Mouse (Mus musculus): ENCODE measurements at regions not wholly inside any gene's neighbourhood (a gene's known extent, or its start where the extent isn't known, plus 50 kb on each side); places are given as distances from the start of the nearest gene placed in this dataset.

DNA sequence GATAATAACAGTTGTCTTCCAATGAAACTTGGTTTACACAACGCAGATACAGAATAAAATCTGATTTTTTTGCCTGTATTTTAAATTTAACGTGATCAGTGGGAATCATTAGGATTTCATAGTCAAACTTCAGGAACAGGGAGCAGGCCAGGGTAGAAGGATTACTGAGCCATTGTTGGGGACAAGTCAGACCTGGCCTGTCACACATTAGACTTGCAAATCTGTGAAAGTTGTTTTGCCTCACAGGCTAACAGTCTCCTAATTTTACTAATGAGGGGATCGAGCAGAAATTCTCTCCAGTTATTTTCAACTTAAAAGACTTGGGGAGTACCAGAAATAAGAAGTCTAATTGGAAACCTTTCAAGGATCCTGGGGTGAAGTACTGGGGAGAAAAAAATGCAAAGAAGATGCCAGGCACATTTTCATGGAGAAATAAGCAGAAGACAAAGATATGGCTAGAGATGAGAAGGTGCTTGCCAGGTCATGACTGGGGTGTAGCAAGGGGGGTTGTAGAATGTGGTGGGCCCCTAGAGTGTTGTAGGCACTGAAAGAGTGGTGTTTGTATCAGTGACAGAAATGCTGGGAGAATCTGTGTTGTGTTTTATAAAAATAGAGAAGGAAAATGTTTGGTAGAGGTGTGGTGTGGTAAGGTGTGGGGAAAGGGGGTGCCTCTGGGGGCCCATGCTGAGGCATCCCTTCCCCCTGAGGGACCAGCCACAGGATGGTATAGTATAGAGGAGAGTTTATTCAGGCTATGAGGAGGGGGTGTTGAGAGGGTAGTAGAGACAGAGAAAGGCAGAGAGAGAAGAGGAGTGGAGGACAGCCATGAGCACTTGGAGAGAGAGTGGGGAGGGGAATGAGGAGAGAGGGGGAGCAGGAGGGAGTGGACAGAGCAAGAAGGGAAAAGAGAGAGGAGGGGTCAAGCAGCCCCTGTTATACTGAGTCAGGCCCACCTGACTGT lies 260.2 kb downstream of the Lmbrd1 start:
- Histone ChIP-seq H3K4me3 (replicated peaks; ENCODE audit: insufficient read depth, low read depth, low read length) (no peak overlapping the region), H3K4me1 (ENCODE audit: control insufficient read depth, insufficient read depth, low read length) (no peaks in the 10 kb centered on the region), H3K27me3 (ENCODE audit: control insufficient read depth, insufficient read depth, low read length) (no peaks in the 10 kb centered on the region), H3K27ac (ENCODE audit: insufficient read depth, low read length) (no peak overlapping the region)
- DNase-seq, result no peak
- TF ChIP-seq POLR2A (IDR thresholded peaks at IDR 0.05; ENCODE audit: borderline replicate concordance, insufficient read depth, low read length) (no peak), CTCF (IDR thresholded peaks at IDR 0.05; ENCODE audit: borderline replicate concordance, insufficient read depth, low read depth, low read length) (no peak)
- 37% methylated on average over 3 of the region's 3 CpGs for WGBS

DNA sequence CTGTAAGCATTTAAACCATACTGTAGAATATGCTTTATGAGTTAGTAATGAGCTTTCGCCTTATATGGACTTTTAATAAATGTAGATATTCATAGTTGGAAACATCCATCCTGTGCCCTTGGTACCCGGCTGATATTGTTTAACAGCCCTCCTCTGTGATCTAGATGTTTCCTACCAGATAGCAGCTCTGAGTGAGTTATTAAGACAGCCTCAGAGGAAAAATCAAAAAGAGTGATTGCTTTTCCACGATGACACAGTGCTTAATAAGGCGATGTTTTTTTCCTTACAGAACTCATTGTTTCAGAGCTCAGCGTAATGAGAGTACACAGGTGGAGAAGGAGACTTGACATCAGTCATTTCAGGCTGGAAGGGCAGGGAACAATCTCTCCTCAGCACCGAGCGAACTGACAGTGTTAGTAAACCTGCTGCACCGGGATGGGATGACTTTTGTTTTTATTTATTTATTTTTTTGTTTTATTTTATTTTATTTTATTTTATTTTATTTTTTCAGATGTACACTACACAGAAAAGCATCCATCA lies 264.4 kb downstream of the Lmbrd1 start:
- Histone ChIP-seq H3K4me3 (replicated peaks; ENCODE audit: insufficient read depth, low read depth, low read length) (no peak overlapping the region), H3K27me3 (ENCODE audit: control insufficient read depth, insufficient read depth, low read length) (no peaks in the 10 kb centered on the region), H3K4me1 (ENCODE audit: control insufficient read depth, insufficient read depth, low read length) (no peaks in the 10 kb centered on the region), H3K27ac (ENCODE audit: insufficient read depth, low read length) (no peak overlapping the region)
- WGBS, result 90% methylated on average over 8 of the region's 8 CpGs
- DNase-seq, result no peak
- TF ChIP-seq POLR2A (IDR thresholded peaks at IDR 0.05; ENCODE audit: borderline replicate concordance, insufficient read depth, low read length) (no peak), CTCF (IDR thresholded peaks at IDR 0.05; ENCODE audit: borderline replicate concordance, insufficient read depth, low read depth, low read length) (no peak)

- Histone ChIP-seq H3K4me1 (ENCODE audit: control insufficient read depth, insufficient read depth, low read length) (no peaks in the 10 kb centered on the region), H3K27ac (ENCODE audit: insufficient read depth, low read length) (no peak overlapping the region), H3K4me3 (replicated peaks; ENCODE audit: insufficient read depth, low read depth, low read length) (no peak overlapping the region), H3K27me3 (ENCODE audit: control insufficient read depth, insufficient read depth, low read length) (no peaks in the 10 kb centered on the region)
- TF ChIP-seq POLR2A (IDR thresholded peaks at IDR 0.05; ENCODE audit: borderline replicate concordance, insufficient read depth, low read length), result no peak
- TF ChIP-seq CTCF (IDR thresholded peaks at IDR 0.05; ENCODE audit: borderline replicate concordance, insufficient read depth, low read depth, low read length), result no peak
- DNase-seq, result no peak
- WGBS, result 46% methylated on average over 2 of the region's 2 CpGs
Observed at GRCm38 (mm10) chr1:24943451-24943850, 265.0 kb downstream of the Lmbrd1 start.

DNA sequence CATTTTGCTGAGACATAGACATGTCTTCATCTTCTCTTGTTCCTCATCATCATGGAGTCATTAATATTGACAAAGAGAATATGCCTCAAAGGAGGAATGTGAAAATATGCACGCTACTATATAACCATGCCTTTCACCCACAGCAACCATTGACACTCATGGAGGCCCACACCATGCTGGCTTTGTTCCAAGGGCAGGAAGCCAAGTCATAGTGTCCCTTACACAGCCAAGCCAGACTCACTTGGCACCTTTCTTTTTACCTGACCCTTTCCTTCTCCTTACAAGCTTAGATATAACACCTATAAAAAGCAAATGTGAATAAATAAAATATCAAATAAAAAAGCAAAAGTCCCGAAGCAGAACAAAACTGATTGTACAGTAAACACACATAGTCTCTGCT lies 294.3 kb downstream of the Lmbrd1 start:
- Histone ChIP-seq H3K4me1 (ENCODE audit: control insufficient read depth, insufficient read depth, low read length) (no peaks in the 10 kb centered on the region), H3K4me3 (replicated peaks; ENCODE audit: insufficient read depth, low read depth, low read length) (no peak overlapping the region), H3K27me3 (ENCODE audit: control insufficient read depth, insufficient read depth, low read length) (no peaks in the 10 kb centered on the region), H3K27ac (ENCODE audit: insufficient read depth, low read length) (no peak overlapping the region)
- DNase-seq, result no peak
- TF ChIP-seq CTCF (IDR thresholded peaks at IDR 0.05; ENCODE audit: borderline replicate concordance, insufficient read depth, low read depth, low read length) (no peak), POLR2A (IDR thresholded peaks at IDR 0.05; ENCODE audit: borderline replicate concordance, insufficient read depth, low read length) (no peak)
- WGBS, result 63% methylated on average over 2 of the region's 2 CpGs

DNA sequence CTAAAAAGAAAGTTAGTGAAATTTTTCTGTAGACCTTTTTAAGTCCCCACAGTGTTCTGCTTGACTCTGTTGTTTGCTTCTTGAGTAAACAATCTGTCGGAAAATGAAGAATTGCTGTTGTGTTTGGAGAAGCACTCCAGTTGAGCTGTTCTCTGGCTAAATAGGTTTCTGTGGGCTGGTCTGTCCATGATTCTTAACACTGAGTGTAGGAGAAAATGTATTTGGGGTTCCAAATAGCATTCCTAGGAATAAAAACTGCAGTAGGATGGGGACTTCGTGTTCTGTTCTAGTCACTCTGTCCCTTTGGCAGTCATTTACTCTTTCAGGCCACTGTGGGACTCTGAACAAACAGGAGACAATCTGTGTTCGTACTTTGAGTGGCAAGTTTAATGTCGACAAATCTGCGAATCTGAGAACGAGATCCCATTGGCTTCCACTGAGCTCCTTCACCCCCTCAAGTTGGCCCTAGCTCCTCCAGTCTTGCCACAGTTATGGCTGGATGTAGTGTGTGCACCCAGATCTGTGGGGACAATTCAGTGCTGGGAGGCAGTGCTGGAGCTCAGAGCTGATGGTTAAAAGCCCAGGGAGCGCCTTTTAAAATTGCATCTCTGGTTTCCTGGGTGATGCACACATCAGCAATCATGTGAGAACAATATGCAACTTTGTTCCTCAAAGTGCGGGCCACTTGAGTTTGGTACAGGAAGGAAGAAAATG lies 330.2 kb downstream of the Lmbrd1 start:
- no peaks in the 10 kb centered on the region for H3K27me3 ChIP-seq (ENCODE audit: control insufficient read depth, insufficient read depth, low read length)
- no peak overlapping the region for H3K27ac ChIP-seq (ENCODE audit: insufficient read depth, low read length)
- H3K4me3 ChIP-seq (replicated peaks; ENCODE audit: insufficient read depth, low read depth, low read length), result no peak overlapping the region
- TF ChIP-seq POLR2A (IDR thresholded peaks at IDR 0.05; ENCODE audit: borderline replicate concordance, insufficient read depth, low read length) (no peak), CTCF (IDR thresholded peaks at IDR 0.05; ENCODE audit: borderline replicate concordance, insufficient read depth, low read depth, low read length) (no peak)
- no peaks in the 10 kb centered on the region for H3K4me1 ChIP-seq (ENCODE audit: control insufficient read depth, insufficient read depth, low read length)
- 61% methylated on average over 8 of the region's 8 CpGs for WGBS
- no peak for DNase-seq

GRCm38 (mm10) chr1:25012754-25013153 lies 334.3 kb downstream of the Lmbrd1 start:
- 94% methylated on average over 1 of the region's 1 CpGs for WGBS
- no peak for DNase-seq
- H3K4me1 ChIP-seq (ENCODE audit: control insufficient read depth, insufficient read depth, low read length), result no peaks in the 10 kb centered on the region

More at GRCm38 (mm10) chr1:25012754-25013153, 334.3 kb downstream of the Lmbrd1 start:
- Histone ChIP-seq H3K27me3 (ENCODE audit: control insufficient read depth, insufficient read depth, low read length) (no peaks in the 10 kb centered on the region), H3K4me3 (replicated peaks; ENCODE audit: insufficient read depth, low read depth, low read length) (no peak overlapping the region), H3K27ac (ENCODE audit: insufficient read depth, low read length) (no peak overlapping the region)
- no peak for TF ChIP-seq CTCF (IDR thresholded peaks at IDR 0.05; ENCODE audit: borderline replicate concordance, insufficient read depth, low read depth, low read length)
- TF ChIP-seq POLR2A (IDR thresholded peaks at IDR 0.05; ENCODE audit: borderline replicate concordance, insufficient read depth, low read length), result no peak
